Mouse (Mus musculus) hindbrain, embryonic 11.5 days (tissue): Measurements from ENCODE around the gene Zfyve21. TPM values are rescaled to one million over a fixed set of nuclear protein-coding genes. Genes with fewer than 3 reads are reported as not detected.

Experiments used
- ATAC-seq: fragments of 200-750 bp; cut with Nextera tagmentation; 2 replicates; pipeline ENCODE4 v1.8.0; 2017; ENCODE audit warnings: mild to moderate bottlenecking, moderate TSS enrichment, moderate library complexity; ENCODE audit not compliant: low FRiP score
- DNase-seq: peaks from one replicate; pipeline ENCODE4 v3.0.0-alpha.2; 2015; ENCODE audit warnings: low spot score
- H3K27ac ChIP-seq: fragments of 300-500 bp; sonication (generic); 2 replicates; pipeline ENCODE4 v1.5.1; 2014; ENCODE audit warnings: mild to moderate bottlenecking, low read depth, low read length
- H3K27me3 ChIP-seq: fragments of 300-500 bp; sonication (generic); 2 replicates; pipeline ENCODE4 v1.6.1; 2014; ENCODE audit warnings: mild to moderate bottlenecking, low read length, moderate library complexity, mixed read lengths; ENCODE audit not compliant: control insufficient read depth, insufficient read depth
- H3K36me3 ChIP-seq: fragments of 300-500 bp; sonication (generic); 2 replicates; pipeline ENCODE4 v1.6.1; 2014; ENCODE audit warnings: mild to moderate bottlenecking, low read length, moderate library complexity, mixed read lengths; ENCODE audit not compliant: control insufficient read depth, insufficient read depth
- H3K4me1 ChIP-seq: fragments of 300-500 bp; sonication (generic); replicated peaks from 2 replicates; pipeline ENCODE4 v1.6.1; 2014; ENCODE audit warnings: low read length, mixed read lengths; ENCODE audit not compliant: control insufficient read depth, insufficient read depth
- H3K4me2 ChIP-seq: fragments of 300-500 bp; sonication (generic); replicated peaks from 2 replicates; pipeline ENCODE4 v1.6.1; 2014; ENCODE audit warnings: mild to moderate bottlenecking, low read depth, low read length
- H3K4me3 ChIP-seq: fragments of 300-500 bp; sonication (generic); 2 replicates; pipeline ENCODE4 v1.5.1; 2014; ENCODE audit warnings: low read depth, low read length
- H3K9ac ChIP-seq: fragments of 300-500 bp; sonication (generic); 2 replicates; pipeline ENCODE4 v1.6.1; 2014; ENCODE audit warnings: low read depth, low read length
- H3K9me3 ChIP-seq: fragments of 300-500 bp; sonication (generic); 2 replicates; pipeline ENCODE4 v1.6.1; 2016; ENCODE audit warnings: low read length; ENCODE audit not compliant: control insufficient read depth
- WGBS: fragments of 180-500 bp; shearing (Covaris S2); extraction: QIAGEN DNeasy Blood & Tissue Kit; methylation state at CpG from one replicate; pipeline ENCODE4 v1.1.7; 2014; 5-methylcytosine and 5-hydroxymethylcytosine counted together
- polyA plus RNA-seq: library from polyadenylated mRNA; unstranded; fragments of >200 nt; fragmentation: Nextera tagmentation; extraction: Ambion mirVana; gene quantifications from 2 replicates; pipeline ENCODE4 v1.2.1, GENCODE M21; 2014

The Zfyve21 gene
- polyA plus RNA-seq, 1 experiment from 2014 or later = 54.7 TPM

- 94% methylated on average over 4 of the region's 4 CpGs for WGBS
- no peak for ATAC-seq
- Histone ChIP-seq H3K36me3 (no peaks in the 10 kb centered on the region), H3K4me2 (no peak overlapping the region), H3K9me3 (no peaks in the 10 kb centered on the region), H3K9ac (no peak overlapping the region), H3K4me1 (no peaks in the 10 kb centered on the region), H3K27ac (no peak overlapping the region), H3K4me3 (no peak overlapping the region), H3K27me3 (no peaks in the 10 kb centered on the region)
- DNase-seq = no peak
These were observed 32.0 kb downstream of the Zfyve21 start for GRCm38 (mm10) chr12:111845953-111846352.

GRCm38 (mm10) chr12:111846815-111847214 is 32.8 kb downstream of the Zfyve21 start:
- no peaks in the 10 kb centered on the region for H3K27me3 ChIP-seq
- no peak for ATAC-seq
- H3K4me2 ChIP-seq = no peak overlapping the region
- no peak overlapping the region for H3K4me3 ChIP-seq
- no peaks in the 10 kb centered on the region for H3K9me3 ChIP-seq
- DNase-seq = no peak
- H3K27ac ChIP-seq = no peak overlapping the region
- H3K9ac ChIP-seq = no peak overlapping the region
- no peaks in the 10 kb centered on the region for H3K4me1 ChIP-seq
- 88% methylated on average over 10 of the region's 10 CpGs for WGBS
- H3K36me3 ChIP-seq = no peaks in the 10 kb centered on the region

- Histone ChIP-seq H3K9me3 (no peaks in the 10 kb centered on the region), H3K4me3 (no peak overlapping the region), H3K4me1 (no peaks in the 10 kb centered on the region), H3K27ac (no peak overlapping the region), H3K36me3 (no peaks in the 10 kb centered on the region), H3K27me3 (no peaks in the 10 kb centered on the region), H3K9ac (no peak overlapping the region), H3K4me2 (no peak overlapping the region)
- DNase-seq (no peak), ATAC-seq (no peak)
- WGBS = 66% methylated on average over 9 of the region's 9 CpGs
These were observed 34.4 kb downstream of the Zfyve21 start for GRCm38 (mm10) chr12:111848300-111848798.

- H3K4me3 ChIP-seq = no peak overlapping the region
- no peaks in the 10 kb centered on the region for H3K27me3 ChIP-seq
- ATAC-seq (no peak), DNase-seq (no peak)
- H3K9ac ChIP-seq = no peak overlapping the region
- H3K9me3 ChIP-seq = no peaks in the 10 kb centered on the region
- H3K4me1 ChIP-seq = no peaks in the 10 kb centered on the region
- 66% methylated on average over 2 of the region's 2 CpGs for whole genome bisulfite sequencing
- H3K27ac ChIP-seq = no peak overlapping the region
- no peaks in the 10 kb centered on the region for H3K36me3 ChIP-seq
- no peak overlapping the region for H3K4me2 ChIP-seq
These were observed 37.3 kb downstream of the Zfyve21 start for GRCm38 (mm10) chr12:111851235-111851634.

DNA sequence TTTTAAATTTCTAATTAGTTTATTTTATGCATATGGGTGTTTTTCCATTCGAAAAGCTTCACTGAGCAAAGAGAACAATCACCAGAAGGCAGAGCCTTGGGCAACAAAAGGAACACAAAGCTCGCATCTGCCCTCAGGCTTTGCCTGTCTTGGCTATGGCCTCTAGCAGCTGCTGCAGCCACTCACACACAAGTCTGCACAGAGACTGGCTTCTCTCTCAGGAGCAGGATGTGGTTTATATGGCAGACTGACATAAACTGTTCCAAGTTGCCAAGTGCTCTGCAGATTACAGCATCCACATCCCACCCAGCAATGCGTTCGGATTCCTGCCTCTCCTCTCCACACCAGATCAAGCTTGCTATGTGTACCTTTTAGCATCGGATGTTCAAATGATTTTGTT is 37.8 kb downstream of the Zfyve21 start:
- DNase-seq (no peak), ATAC-seq (no peak)
- no peaks in the 10 kb centered on the region for H3K36me3 ChIP-seq
- H3K27me3 ChIP-seq = no peaks in the 10 kb centered on the region
- no peaks in the 10 kb centered on the region for H3K9me3 ChIP-seq
- H3K27ac ChIP-seq = no peak overlapping the region
- no peak overlapping the region for H3K4me3 ChIP-seq
- no peak overlapping the region for H3K9ac ChIP-seq
- no peak overlapping the region for H3K4me2 ChIP-seq
- no peaks in the 10 kb centered on the region for H3K4me1 ChIP-seq
- 77% methylated on average over 5 of the region's 5 CpGs for WGBS

- Histone ChIP-seq H3K9me3 (no peaks in the 10 kb centered on the region), H3K36me3 (no peaks in the 10 kb centered on the region), H3K4me2 (no peak overlapping the region), H3K4me3 (no peak overlapping the region), H3K27me3 (no peaks in the 10 kb centered on the region), H3K4me1 (no peaks in the 10 kb centered on the region), H3K27ac (no peak overlapping the region), H3K9ac (no peak overlapping the region)
- WGBS = 73% methylated on average over 10 of the region's 10 CpGs
- ATAC-seq = no peak
- DNase-seq = no peak
These were observed 39.1 kb downstream of the Zfyve21 start for GRCm38 (mm10) chr12:111853011-111853436.

DNA sequence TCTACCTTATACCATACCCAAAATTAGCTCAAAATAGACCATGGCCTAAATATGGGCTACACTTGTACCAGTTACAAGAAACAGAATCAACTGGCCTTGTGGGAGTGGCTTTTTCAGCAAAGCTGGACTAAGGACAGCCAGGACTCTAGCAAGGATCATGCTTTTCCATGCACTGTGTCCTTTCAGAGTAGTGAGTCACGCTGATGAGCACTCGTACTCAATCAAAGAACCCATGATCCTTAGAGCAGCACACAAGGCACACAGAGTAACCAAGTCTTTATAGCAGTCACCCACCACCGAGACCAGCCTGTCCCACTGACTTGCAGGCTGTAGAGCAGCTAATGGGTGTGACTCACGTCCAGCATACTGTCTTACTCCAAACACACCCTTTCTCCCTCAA is 39.6 kb downstream of the Zfyve21 start:
- H3K9me3 ChIP-seq = no peaks in the 10 kb centered on the region
- no peak for DNase-seq
- no peaks in the 10 kb centered on the region for H3K4me1 ChIP-seq
- H3K9ac ChIP-seq = no peak overlapping the region
- no peaks in the 10 kb centered on the region for H3K36me3 ChIP-seq
- H3K4me2 ChIP-seq = no peak overlapping the region
- H3K27me3 ChIP-seq = no peaks in the 10 kb centered on the region
- H3K4me3 ChIP-seq = no peak overlapping the region
- no peak overlapping the region for H3K27ac ChIP-seq
- ATAC-seq = no peak
- 85% methylated on average over 4 of the region's 4 CpGs for WGBS

DNA sequence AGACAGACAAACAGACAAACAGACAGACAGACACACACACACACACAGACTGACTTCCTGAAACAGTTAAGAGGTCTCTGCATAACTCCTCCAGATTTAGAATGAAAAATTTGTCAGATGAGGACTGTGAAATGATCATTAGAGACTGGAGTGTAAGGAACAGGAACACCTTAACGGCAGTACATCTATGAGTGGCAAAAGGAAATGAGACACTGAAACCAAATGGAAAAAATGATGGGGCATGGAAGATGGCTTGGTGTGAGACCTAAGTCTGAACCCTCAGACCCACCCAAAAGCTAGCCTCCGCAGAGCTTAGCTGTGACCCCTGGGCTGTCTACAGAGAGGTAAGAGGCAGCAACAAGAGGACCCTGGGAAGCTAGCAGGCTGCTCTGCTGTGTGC is 41.5 kb downstream of the Zfyve21 start:
- no peaks in the 10 kb centered on the region for H3K4me1 ChIP-seq
- ATAC-seq = no peak
- H3K27ac ChIP-seq = no peak overlapping the region
- no peaks in the 10 kb centered on the region for H3K27me3 ChIP-seq
- no peak overlapping the region for H3K4me2 ChIP-seq
- no peak for DNase-seq
- H3K36me3 ChIP-seq = no peaks in the 10 kb centered on the region
- H3K9me3 ChIP-seq = no peaks in the 10 kb centered on the region
- no peak overlapping the region for H3K4me3 ChIP-seq
- WGBS = 92% methylated on average over 2 of the region's 2 CpGs
- no peak overlapping the region for H3K9ac ChIP-seq

GRCm38 (mm10) chr12:111864206-111864824 is 50.3 kb downstream of the Zfyve21 start:
- 97% methylated on average over 4 of the region's 4 CpGs for WGBS

More at GRCm38 (mm10) chr12:111864206-111864824, 50.3 kb downstream of the Zfyve21 start:
- Histone ChIP-seq H3K9ac (no peak overlapping the region), H3K4me1 (no peaks in the 10 kb centered on the region), H3K4me3 (no peak overlapping the region), H3K27ac (no peak overlapping the region), H3K9me3 (no peaks in the 10 kb centered on the region), H3K27me3 (no peaks in the 10 kb centered on the region), H3K36me3 (no peaks in the 10 kb centered on the region), H3K4me2 (no peak overlapping the region)
- DNase-seq = no peak
- ATAC-seq = no peak
